11 mouse cellular contexts compared by ENCODE assay signal in the genomic region with DNA sequence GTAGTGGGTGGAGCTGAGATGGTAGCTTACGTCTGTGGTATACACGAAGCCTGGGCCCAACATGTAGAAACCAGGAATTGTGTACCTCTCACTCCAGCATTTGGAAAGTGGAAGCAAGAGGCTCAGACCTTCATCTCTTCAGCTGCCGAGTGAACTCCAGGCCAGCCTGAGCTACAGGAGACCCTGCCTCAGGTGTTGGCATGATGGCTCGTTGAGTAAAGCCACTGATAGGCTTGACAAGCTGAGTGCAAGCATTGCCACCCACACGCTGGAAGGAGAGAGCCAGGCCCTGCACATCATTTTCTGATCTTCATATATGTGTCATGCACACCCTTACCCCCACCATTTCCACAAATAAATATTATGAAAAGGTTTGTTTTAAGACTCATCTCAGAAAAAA. TPM values are rescaled to one million over a fixed set of nuclear protein-coding genes. Genes with fewer than 3 reads are reported as not detected.
DNase-seq lines count a peak whose midpoint lies in the region; ATAC-seq and TF ChIP-seq lines count a peak whose summit lies in the region.
"Had no signal": no experiment of that assay in that cellular context is flagged by ENCODE, and none has a peak within 500 bp of the region (broad histone marks: within the 10 kb centered on the region; RNA-seq: fewer than 3 reads in every experiment).

No protein-coding gene starts in this region.

- no peak for TF ChIP-seq POLR2A in ES-Bruce4 (IDR thresholded peaks at IDR 0.05; ENCODE audit: insufficient read depth, low read length)

- no peaks in the 10 kb centered on the region for H3K9me3 ChIP-seq in hindbrain, embryonic 10.5 days
- no peaks in the 10 kb centered on the region for H3K9me3 ChIP-seq in hindbrain, embryonic 16.5 days (ENCODE audit: control insufficient read depth, low read length)
- H3K9me3 ChIP-seq in ES-Bruce4 (replicated peaks; ENCODE audit: control insufficient read depth, insufficient read depth, low read length, poor library complexity, severe bottlenecking): no peaks in the 10 kb centered on the region
- H3K9me3 ChIP-seq in forebrain, embryonic 12.5 days: no peaks in the 10 kb centered on the region
- H3K9me3 ChIP-seq in limb, embryonic 15.5 days: no peaks in the 10 kb centered on the region
- H3K9me3 ChIP-seq: liver, embryonic 15.5 days had no signal

- no peaks in the 10 kb centered on the region for H3K36me3 ChIP-seq in hindbrain, embryonic 10.5 days
- no peaks in the 10 kb centered on the region for H3K36me3 ChIP-seq in hindbrain, embryonic 16.5 days (ENCODE audit: control insufficient read depth, insufficient read depth, low read length)
- no peaks in the 10 kb centered on the region for H3K36me3 ChIP-seq in ES-Bruce4 (ENCODE audit: control insufficient read depth, insufficient read depth, low read length, poor library complexity, severe bottlenecking)
- no peaks in the 10 kb centered on the region for H3K36me3 ChIP-seq in forebrain, embryonic 12.5 days (replicated peaks)
- H3K36me3 ChIP-seq in limb, embryonic 15.5 days: no peaks in the 10 kb centered on the region
- H3K36me3 ChIP-seq: liver, embryonic 15.5 days had no signal

- H3K27ac ChIP-seq in hindbrain, embryonic 10.5 days: peak overlapping the region; percentile 90
- no peak overlapping the region for H3K27ac ChIP-seq in hindbrain, embryonic 16.5 days (ENCODE audit: low read depth, low read length)
- H3K27ac ChIP-seq in ES-Bruce4 (ENCODE audit: insufficient read depth, low read length): peak overlapping the region; percentile 81
- peak overlapping the region; percentile 88 for H3K27ac ChIP-seq in forebrain, embryonic 12.5 days
- peak overlapping the region; percentile 81 for H3K27ac ChIP-seq in limb, embryonic 15.5 days
- H3K27ac ChIP-seq: liver, embryonic 15.5 days had no signal

- no peak for TF ChIP-seq EP300 in ES-Bruce4 (IDR thresholded peaks at IDR 0.05; ENCODE audit: insufficient read depth, low read depth, low read length)

- ATAC-seq in hindbrain, embryonic 16.5 days: no peak
- 0 out of 2 replicates have a peak, but pooled peaks have one; percentile 15 for ATAC-seq in forebrain, embryonic 12.5 days (ENCODE audit: low FRiP score)
- ATAC-seq in limb, embryonic 15.5 days (ENCODE audit: insufficient number of reproducible peaks, low FRiP score, low TSS enrichment, low read depth): no peak
- ATAC-seq: CD4-positive, CD25-positive, alpha-beta regulatory T cell, adult 4 months had no signal

- no peak overlapping the region for H3K4me3 ChIP-seq in hindbrain, embryonic 10.5 days
- no peak overlapping the region for H3K4me3 ChIP-seq in hindbrain, embryonic 16.5 days (ENCODE audit: low read length)
- H3K4me3 ChIP-seq in ES-Bruce4 (ENCODE audit: low read depth, low read length): no peak overlapping the region
- H3K4me3 ChIP-seq in forebrain, embryonic 12.5 days (replicated peaks): no peak overlapping the region
- no peak overlapping the region for H3K4me3 ChIP-seq in limb, embryonic 15.5 days
- H3K4me3 ChIP-seq: liver, embryonic 15.5 days had no signal

- no peaks in the 10 kb centered on the region for H3K27me3 ChIP-seq in hindbrain, embryonic 10.5 days (ENCODE audit: insufficient read depth, poor library complexity, severe bottlenecking)
- H3K27me3 ChIP-seq in hindbrain, embryonic 16.5 days (replicated peaks; ENCODE audit: control insufficient read depth, insufficient read depth, low read length): no peaks in the 10 kb centered on the region
- no peaks in the 10 kb centered on the region for H3K27me3 ChIP-seq in ES-Bruce4 (ENCODE audit: control insufficient read depth, insufficient read depth, low read length, poor library complexity, severe bottlenecking)
- peaks cover 10% of the 10 kb centered on the region; the same call in 1 of the 2 replicates for H3K27me3 ChIP-seq in forebrain, embryonic 12.5 days
- H3K27me3 ChIP-seq in limb, embryonic 15.5 days: no peaks in the 10 kb centered on the region

- no peak overlapping the region for H3K9ac ChIP-seq in hindbrain, embryonic 16.5 days (ENCODE audit: low read depth, low read length)
- peak overlapping the region; percentile 74 for H3K9ac ChIP-seq in ES-Bruce4 (ENCODE audit: low read depth, poor library complexity, severe bottlenecking)
- no peak overlapping the region for H3K9ac ChIP-seq in forebrain, embryonic 12.5 days
- H3K9ac ChIP-seq in limb, embryonic 15.5 days: no peak overlapping the region
- H3K9ac ChIP-seq: liver, embryonic 15.5 days had no signal

- DNase-seq in hindbrain, embryonic 10.5 days (ENCODE audit: low spot score): peak; percentile 7
- DNase-seq in retina, embryonic 14.5 days (ENCODE audit: low spot score): no peak
- no peak for DNase-seq in ovary, postnatal 14 days (ENCODE audit: low spot score)
- DNase-seq in adrenal gland, postnatal 14 days: no peak
- DNase-seq: right cerebral cortex, postnatal 25 days had no signal

- peaks cover 82% of the 10 kb centered on the region for H3K4me1 ChIP-seq in hindbrain, embryonic 10.5 days (replicated peaks)
- peaks cover 18% of the 10 kb centered on the region for H3K4me1 ChIP-seq in hindbrain, embryonic 16.5 days (ENCODE audit: control insufficient read depth, insufficient read depth, low read depth, low read length)
- peaks cover 25% of the 10 kb centered on the region for H3K4me1 ChIP-seq in ES-Bruce4 (ENCODE audit: control insufficient read depth, insufficient read depth, low read length)
- peaks cover 53% of the 10 kb centered on the region for H3K4me1 ChIP-seq in forebrain, embryonic 12.5 days
- H3K4me1 ChIP-seq in limb, embryonic 15.5 days: peaks cover 64% of the 10 kb centered on the region

- no peak overlapping the region for H3K4me2 ChIP-seq in hindbrain, embryonic 16.5 days (ENCODE audit: low read length)
- H3K4me2 ChIP-seq in forebrain, embryonic 12.5 days: no peak overlapping the region
- no peak overlapping the region for H3K4me2 ChIP-seq in limb, embryonic 15.5 days

- TF ChIP-seq CTCF in ES-Bruce4 (IDR thresholded peaks at IDR 0.05; ENCODE audit: low read depth, low read length): no peak

- WGBS in hindbrain, embryonic 10.5 days: 62% methylated on average over 5 of the region's 5 CpGs
- 66% methylated on average over 5 of the region's 5 CpGs for WGBS in hindbrain, embryonic 16.5 days
- WGBS in forebrain, embryonic 12.5 days: 53% methylated on average over 5 of the region's 5 CpGs
- 35% methylated on average over 5 of the region's 5 CpGs for WGBS in limb, embryonic 15.5 days

RNA-seq across cellular contexts. Expression of gene Ssbp3, which starts 44.1 kb away (rescaled TPM):
- 140 and 180 TPM in 2 replicates for polyA plus RNA-seq in hindbrain, embryonic 10.5 days (2016; fragmentation: Nextera tagmentation; extraction: Ambion mirVana)
- polyA plus RNA-seq in hindbrain, embryonic 16.5 days (2015; fragmentation: Nextera tagmentation; extraction: Ambion mirVana): 82.9 and 115 TPM in 2 replicates
- 245 and 248 TPM in 2 replicates for polyA plus RNA-seq in ES-Bruce4 (2011; ENCODE audit: insufficient read depth, insufficient read length, low read depth, missing spikeins)
- 198 and 214 TPM in 2 replicates for polyA plus RNA-seq in forebrain, embryonic 12.5 days (2016; fragmentation: Nextera tagmentation; extraction: Ambion mirVana)
- 93.9 and 112 TPM in 2 replicates for polyA plus RNA-seq in limb, embryonic 15.5 days (2015; fragmentation: Nextera tagmentation; extraction: Ambion mirVana)
- 60.6 and 66.3 TPM in 2 replicates for total RNA-seq in adrenal gland, postnatal 14 days (2021)
